8 mouse cellular contexts compared by ENCODE assay signal in genomic region chr11:92405818-92406217, GRCm38 (mm10).
DNase-seq lines count a peak whose midpoint lies in the region; ATAC-seq and TF ChIP-seq lines count a peak whose summit lies in the region.

No protein-coding gene starts in this region.

- H3K4me1 ChIP-seq in heart, adult 2 months (ENCODE audit: control insufficient read depth, insufficient read depth, low read length): no peaks in the 10 kb centered on the region
- no peaks in the 10 kb centered on the region for H3K4me1 ChIP-seq in midbrain, postnatal 0 days (ENCODE audit: insufficient read depth, low read length)
- no peaks in the 10 kb centered on the region for H3K4me1 ChIP-seq in midbrain, embryonic 15.5 days

- intact Hi-C loops in heart, adult 2 months (cut with DNase I): no loop called here
- intact Hi-C loops in heart, postnatal 25 days (cut with DNase I): no loop called here
- intact Hi-C loops in left cerebral cortex, postnatal 4 days (cut with DNase I): loop anchor here (10.0 kb wide), 1 partner anchor 1429 kb away; no protein-coding TSS in a partner anchor

- H3K36me3 ChIP-seq in heart, adult 2 months (ENCODE audit: control insufficient read depth, insufficient read depth, low read length): no peaks in the 10 kb centered on the region
- H3K36me3 ChIP-seq in midbrain, postnatal 0 days (ENCODE audit: insufficient read depth, low read length): no peaks in the 10 kb centered on the region
- no peaks in the 10 kb centered on the region for H3K36me3 ChIP-seq in midbrain, embryonic 15.5 days (replicated peaks)

- peak; percentile 26; the same call in 1 of the 2 replicates for TF ChIP-seq CTCF in heart, adult 2 months (IDR thresholded peaks at IDR 0.05)
- TF ChIP-seq CTCF in midbrain, postnatal 0 days (IDR thresholded peaks at IDR 0.05): peak; percentile 65

- no peak for DNase-seq in heart, adult 2 months
- no peak for DNase-seq in heart, postnatal 25 days (ENCODE audit: low spot score)
- peak; percentile 29 for DNase-seq in midbrain, postnatal 0 days (ENCODE audit: low spot score)
- DNase-seq in cerebellum, postnatal 10 days: peak; percentile 74 to 81
- peak; percentile 33 for DNase-seq in left cerebral cortex, postnatal 4 days
- no peak for DNase-seq in spleen, adult 18-20 months

- no peaks in the 10 kb centered on the region for H3K79me2 ChIP-seq in heart, adult 2 months (replicated peaks; ENCODE audit: control insufficient read depth, insufficient read depth, low read length)

- no peak overlapping the region for H3K27ac ChIP-seq in heart, adult 2 months
- H3K27ac ChIP-seq in midbrain, postnatal 0 days (ENCODE audit: low read depth, low read length): no peak overlapping the region
- no peak overlapping the region for H3K27ac ChIP-seq in midbrain, embryonic 15.5 days

- WGBS in heart, adult 2 months: 16% methylated on average over 4 of the region's 4 CpGs
- WGBS in midbrain, postnatal 0 days: 18% methylated on average over 4 of the region's 4 CpGs
- 14% methylated on average over 3 of the region's 4 CpGs for WGBS in midbrain, embryonic 15.5 days

- H3K4me2 ChIP-seq in midbrain, postnatal 0 days (ENCODE audit: low read depth, low read length, poor library complexity, severe bottlenecking): no peak overlapping the region
- H3K4me2 ChIP-seq in midbrain, embryonic 15.5 days: no peak overlapping the region

- H3K9me3 ChIP-seq in midbrain, postnatal 0 days (ENCODE audit: low read length): no peaks in the 10 kb centered on the region
- H3K9me3 ChIP-seq in midbrain, embryonic 15.5 days: no peaks in the 10 kb centered on the region

- no peaks in the 10 kb centered on the region for H3K27me3 ChIP-seq in heart, adult 2 months (ENCODE audit: control insufficient read depth, insufficient read depth, low read length)
- H3K27me3 ChIP-seq in midbrain, postnatal 0 days (ENCODE audit: insufficient read depth, low read length): no peaks in the 10 kb centered on the region
- H3K27me3 ChIP-seq in midbrain, embryonic 15.5 days (replicated peaks): no peaks in the 10 kb centered on the region

- TF ChIP-seq EP300 in heart, adult 2 months (IDR thresholded peaks at IDR 0.05; ENCODE audit: insufficient read depth, low read depth, low read length): no peak

- TF ChIP-seq POLR2A in heart, adult 2 months (IDR thresholded peaks at IDR 0.05; ENCODE audit: insufficient read depth, low read depth, low read length): no peak

- no peak overlapping the region for H3K9ac ChIP-seq in heart, adult 2 months (ENCODE audit: low read depth, low read length)
- H3K9ac ChIP-seq in midbrain, postnatal 0 days (replicated peaks; ENCODE audit: low read length, poor library complexity, severe bottlenecking): no peak overlapping the region
- no peak overlapping the region for H3K9ac ChIP-seq in midbrain, embryonic 15.5 days

- no peak for ATAC-seq in midbrain, postnatal 0 days (ENCODE audit: low FRiP score)
- no peak for ATAC-seq in midbrain, embryonic 15.5 days (replicated peaks)
- no peak for ATAC-seq in inflammation-experienced regulatory T-cells, adult 6 months

- no peak overlapping the region for H3K4me3 ChIP-seq in heart, adult 2 months
- no peak overlapping the region for H3K4me3 ChIP-seq in midbrain, postnatal 0 days (ENCODE audit: low read depth, low read length)
- H3K4me3 ChIP-seq in midbrain, embryonic 15.5 days: no peak overlapping the region

Comparison
In these comparisons a context has a peak if more than half of its experiments do, and no peak if none do; other contexts are left out.
1. DNase-seq: peak in midbrain, postnatal 0 days (single experiment), cerebellum, postnatal 10 days (2 of 2) and left cerebral cortex, postnatal 4 days (single experiment); none in heart, adult 2 months (0 of 2), heart, postnatal 25 days (single experiment) and spleen, adult 18-20 months (0 of 2).